Mouse (Mus musculus): Measurements from ENCODE around the gene Adgre1. TPM values are rescaled to one million over a fixed set of nuclear protein-coding genes. Genes with fewer than 3 reads are reported as not detected.
"Not testable (repeated sequence)": the region's sequence is repeated elsewhere in the genome, so short reads cannot be mapped to it uniquely, and the experiment has no call there.

Gene Adgre1
- total RNA-seq (2014; fragmentation: Nextera tagmentation) (not detected in 2 replicates), total RNA-seq (2017) (not detected in 2 replicates)

DNA sequence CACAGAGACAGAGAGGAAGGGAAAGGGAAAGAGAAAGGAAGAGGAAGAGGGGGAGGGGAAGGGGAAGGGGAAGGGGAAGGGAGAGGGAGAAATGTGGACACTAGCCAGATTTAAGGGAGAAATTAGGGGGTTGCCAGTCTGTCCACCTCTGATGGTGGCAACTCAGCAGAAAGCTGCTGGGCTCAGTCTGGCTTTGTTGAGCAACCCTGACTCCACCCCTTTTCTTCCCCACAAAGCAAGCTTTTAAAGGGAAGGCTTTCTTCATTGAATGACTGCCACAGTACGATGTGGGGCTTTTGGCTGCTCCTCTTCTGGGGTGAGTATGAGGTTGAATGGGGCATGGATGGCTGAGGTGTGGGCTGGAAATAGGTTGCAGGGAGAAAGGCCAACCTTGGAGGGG, at the start of gene Adgre1:
Gene Adgre1, plus strand, starts transcription at position 251 of the 400 bp plus-strand sequence.
- ATAC-seq (replicated peaks; ENCODE audit: low FRiP score, low TSS enrichment, poor library complexity, severe bottlenecking): no peak

GRCm38 (mm10) chr17:57311801-57312200, 46.7 kb upstream of the Adgre1 start:
- ATAC-seq (replicated peaks; ENCODE audit: low FRiP score, low TSS enrichment, poor library complexity, severe bottlenecking): peak; percentile 56

DNA sequence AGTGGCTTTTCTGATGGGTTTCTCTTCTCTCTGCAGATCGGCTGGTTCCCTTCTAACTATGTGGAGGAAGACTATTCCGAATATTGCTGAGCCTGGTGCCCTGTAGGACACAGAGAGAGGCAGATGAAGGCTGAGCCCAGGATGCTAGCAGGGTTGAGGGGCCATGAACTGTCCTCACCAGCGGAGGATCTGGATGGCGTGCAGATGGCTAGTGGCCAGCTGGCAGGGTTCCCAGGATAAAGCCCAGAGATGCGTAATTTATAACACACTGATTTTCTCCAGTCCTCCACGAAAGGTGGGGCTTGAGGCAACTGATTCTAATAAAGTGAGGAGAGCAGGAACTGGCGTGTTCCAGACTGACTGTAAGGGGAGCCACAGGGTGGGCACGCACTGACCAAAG, 30.9 kb upstream of the Adgre1 start:
- no peak for ATAC-seq (replicated peaks; ENCODE audit: low FRiP score, low TSS enrichment, poor library complexity, severe bottlenecking)

DNA sequence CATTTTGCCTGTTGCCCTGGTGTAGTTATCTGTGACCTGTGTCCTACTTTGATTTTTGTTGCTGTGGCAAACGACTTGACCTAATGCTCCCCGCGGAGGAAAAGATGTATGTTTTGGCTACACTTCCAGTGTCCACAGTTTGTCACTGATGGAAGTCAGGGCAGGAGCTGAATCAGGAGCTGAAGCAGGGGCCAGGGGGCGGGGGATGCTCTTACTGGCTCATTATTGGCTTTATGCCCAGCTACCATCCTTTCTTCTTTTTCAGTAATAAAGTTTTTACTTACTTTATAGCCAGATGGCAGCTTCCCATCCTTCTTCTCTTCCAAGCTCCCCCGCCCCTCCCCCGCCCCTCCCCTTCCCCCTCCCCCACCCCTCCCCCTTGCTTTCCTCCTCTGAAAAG, 29.5 kb upstream of the Adgre1 start:
- no peak for ATAC-seq (replicated peaks; ENCODE audit: low FRiP score, low TSS enrichment, poor library complexity, severe bottlenecking)

DNA sequence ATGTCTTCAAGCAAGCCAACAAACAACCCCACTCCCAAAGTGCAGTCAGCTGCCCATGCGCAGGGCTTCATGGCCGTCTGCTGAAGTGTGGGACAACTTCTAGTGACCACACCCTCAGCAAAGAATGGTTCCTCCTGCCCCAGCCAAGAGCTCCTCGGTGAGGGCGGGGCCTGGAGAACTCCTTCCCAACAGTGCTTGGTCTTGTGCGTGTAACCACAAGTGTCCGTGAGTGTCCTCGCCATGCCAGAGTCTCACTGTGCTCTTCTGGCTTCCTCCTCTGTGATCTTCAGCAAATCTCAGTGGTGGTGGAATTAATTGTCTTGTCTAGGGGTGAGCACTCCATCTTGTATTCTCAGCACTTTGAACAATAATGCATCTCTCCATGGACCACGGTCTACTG, 27.5 kb upstream of the Adgre1 start:
- ATAC-seq (replicated peaks; ENCODE audit: low FRiP score, low TSS enrichment, poor library complexity, severe bottlenecking): no peak

DNA sequence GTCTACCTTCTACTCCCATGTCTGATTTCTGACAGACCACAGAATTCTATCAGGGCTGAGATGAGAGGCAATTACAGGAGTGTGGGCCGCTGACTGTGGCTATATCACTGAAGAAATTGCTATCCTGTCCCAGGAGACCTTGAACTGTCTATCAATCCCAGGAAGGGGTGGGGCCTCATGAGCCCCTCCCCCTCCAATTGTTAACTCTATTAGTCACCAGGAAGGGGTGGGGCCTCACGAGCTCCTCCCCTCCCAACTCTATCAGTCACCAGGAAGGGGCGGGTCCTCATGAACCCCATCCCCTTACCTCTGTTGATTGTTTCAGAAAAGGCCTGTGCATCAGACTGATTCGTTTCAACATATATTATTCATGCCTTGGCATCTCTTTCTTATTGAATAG, 26.2 kb upstream of the Adgre1 start:
- ATAC-seq (replicated peaks; ENCODE audit: low FRiP score, low TSS enrichment, poor library complexity, severe bottlenecking): peak; percentile 25; the same call in 1 of the 2 replicates

GRCm38 (mm10) chr17:57334001-57334760, 24.3 kb upstream of the Adgre1 start:
- no peak for ATAC-seq (replicated peaks; ENCODE audit: low FRiP score, low TSS enrichment, poor library complexity, severe bottlenecking)

DNA sequence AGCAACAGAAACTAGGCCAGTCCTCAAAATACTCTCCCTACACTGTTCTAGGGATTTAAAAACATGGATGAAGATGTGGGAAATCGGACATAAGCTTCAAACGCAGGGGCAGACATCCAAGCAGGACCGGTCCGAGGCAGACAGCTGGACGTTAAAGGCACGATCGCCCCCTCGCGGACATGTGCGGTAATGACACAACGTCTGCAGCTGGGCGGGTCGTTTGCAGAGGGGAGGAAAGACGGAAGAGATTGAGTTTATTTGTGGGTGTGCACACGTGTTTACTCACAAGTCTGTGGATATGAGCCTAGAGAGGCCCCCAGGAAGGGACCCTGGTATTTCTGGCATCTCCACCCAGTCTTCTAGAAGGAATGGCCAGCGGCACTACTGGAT, 23.7 kb upstream of the Adgre1 start:
- ATAC-seq (replicated peaks; ENCODE audit: low FRiP score, low TSS enrichment, poor library complexity, severe bottlenecking): peak; percentile 66

- ATAC-seq (replicated peaks; ENCODE audit: low FRiP score, low TSS enrichment, poor library complexity, severe bottlenecking): not testable (repeated sequence)
Observed at GRCm38 (mm10) chr17:57335194-57335593, 23.3 kb upstream of the Adgre1 start.

DNA sequence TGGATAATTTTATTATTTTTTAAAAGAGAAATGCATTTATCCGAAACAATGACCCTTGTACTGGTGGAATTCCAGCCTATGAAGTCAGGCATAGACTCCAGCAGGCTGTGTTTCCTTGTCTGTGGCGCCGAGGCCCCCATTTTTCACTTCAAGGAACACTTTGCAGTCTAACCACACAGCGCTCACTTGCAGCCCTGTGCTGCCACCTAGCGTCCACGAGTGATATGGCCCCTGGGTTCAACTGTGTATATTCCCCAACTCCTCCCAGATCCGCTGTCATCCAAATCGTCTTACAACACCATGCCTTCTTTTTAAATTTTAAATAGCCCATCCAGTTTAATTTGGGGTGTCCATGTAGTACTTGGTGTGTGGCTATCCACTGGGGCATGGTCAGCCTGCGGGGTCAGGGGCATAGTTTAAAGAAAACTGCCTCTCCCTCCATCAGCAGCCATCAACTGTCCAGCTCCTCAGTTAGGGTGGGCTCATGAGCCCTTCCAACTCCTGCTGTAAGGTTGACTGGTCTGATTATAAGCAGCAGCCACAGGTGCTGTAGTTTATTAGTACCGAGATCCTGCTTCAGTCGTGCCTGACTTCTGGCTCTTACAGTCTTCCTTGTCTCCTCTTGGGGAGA, 22.7 kb upstream of the Adgre1 start:
- ATAC-seq (replicated peaks; ENCODE audit: low FRiP score, low TSS enrichment, poor library complexity, severe bottlenecking): peak; percentile 77

DNA sequence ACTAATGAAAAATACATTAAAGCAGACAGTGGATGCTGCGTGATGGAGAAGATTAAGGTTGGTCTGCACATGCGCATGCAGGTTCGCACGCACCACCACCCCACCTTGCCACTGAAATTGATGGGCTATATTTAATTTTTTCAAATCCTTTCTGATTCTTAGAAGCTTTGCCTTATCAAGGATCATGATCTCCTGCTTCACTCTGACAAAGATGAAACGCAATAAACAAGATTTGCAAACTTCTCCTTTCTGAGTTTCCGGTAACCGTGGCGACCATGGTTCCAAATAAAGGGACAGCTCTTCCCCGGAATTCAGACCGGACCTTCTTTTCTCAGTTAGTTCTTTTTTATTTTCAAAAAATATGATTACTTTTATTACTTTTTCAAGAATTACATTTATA, 20.5 kb upstream of the Adgre1 start:
- ATAC-seq (replicated peaks; ENCODE audit: low FRiP score, low TSS enrichment, poor library complexity, severe bottlenecking): no peak

DNA sequence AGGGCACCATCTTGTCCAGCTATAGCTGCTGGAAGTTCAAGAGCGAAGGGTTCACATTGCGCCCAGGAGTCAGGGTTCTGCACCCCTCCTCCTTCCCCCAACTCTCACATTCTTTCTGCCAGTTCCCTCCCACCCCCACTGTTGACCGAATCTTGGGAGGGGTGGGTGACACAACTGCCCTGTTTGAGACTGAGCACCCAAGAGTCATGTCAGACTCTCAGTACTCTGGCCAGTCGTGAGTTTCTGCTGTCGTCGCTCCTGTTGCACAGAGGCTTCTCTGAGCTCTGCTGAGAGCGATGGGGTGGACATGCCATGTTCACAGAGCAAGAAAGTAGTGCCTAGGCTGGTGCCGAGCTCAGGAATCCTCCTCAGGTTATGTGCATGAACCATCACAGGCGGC, 19.2 kb upstream of the Adgre1 start:
- no peak for ATAC-seq (replicated peaks; ENCODE audit: low FRiP score, low TSS enrichment, poor library complexity, severe bottlenecking)

DNA sequence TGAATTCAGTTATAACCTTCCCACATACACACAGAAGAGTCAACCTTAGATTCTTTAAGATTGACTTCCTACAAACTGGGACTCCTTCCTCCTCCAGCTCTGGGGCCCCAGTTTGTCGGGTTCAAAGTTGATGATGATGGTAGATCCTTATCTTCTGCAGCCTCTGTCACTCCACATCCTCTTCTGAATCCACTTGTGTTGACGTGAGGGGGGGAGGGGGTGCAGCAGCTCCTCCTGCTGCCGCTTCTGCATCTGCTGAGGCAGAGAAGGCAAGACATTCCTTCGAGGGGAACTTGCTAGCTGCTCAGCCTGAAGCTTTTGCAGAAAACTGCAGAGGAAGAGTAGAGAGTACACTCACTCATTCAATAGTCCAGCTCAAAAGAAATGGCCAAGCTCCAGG, 16.9 kb upstream of the Adgre1 start:
- ATAC-seq (replicated peaks; ENCODE audit: low FRiP score, low TSS enrichment, poor library complexity, severe bottlenecking): no peak

DNA sequence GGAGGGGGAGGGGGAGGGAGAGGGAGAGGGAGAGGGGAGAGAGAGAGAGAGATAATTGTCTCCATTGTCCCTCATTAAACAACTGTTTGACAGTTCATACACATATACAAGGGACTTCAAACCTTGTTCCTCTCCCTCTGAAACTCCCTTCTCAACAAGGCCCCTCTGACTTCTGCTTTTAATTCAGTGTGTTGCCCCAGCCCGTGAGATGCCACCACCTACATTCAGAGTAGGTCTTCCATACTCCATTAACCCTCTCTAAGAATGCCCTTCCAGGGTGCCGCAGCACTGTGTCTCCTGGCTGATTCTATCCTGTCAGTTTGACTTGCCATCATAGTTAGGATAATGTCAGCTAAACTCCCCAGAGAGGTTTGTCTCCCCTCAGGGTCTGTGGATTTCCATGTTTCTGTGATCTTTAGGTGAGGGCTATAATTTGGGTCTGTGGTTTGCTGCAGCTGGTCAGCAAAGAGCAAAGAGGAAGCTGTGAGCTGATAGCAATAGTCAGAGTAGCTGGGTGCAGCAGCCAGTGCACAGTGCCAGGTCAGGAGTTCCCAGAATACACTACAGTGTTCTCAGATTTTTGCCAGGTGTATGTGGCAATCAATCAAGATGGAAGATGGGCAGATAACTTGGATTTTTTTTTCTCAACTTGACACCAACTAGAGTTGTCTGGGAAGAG, 14.3 kb upstream of the Adgre1 start:
- no peak for ATAC-seq (replicated peaks; ENCODE audit: low FRiP score, low TSS enrichment, poor library complexity, severe bottlenecking)

DNA sequence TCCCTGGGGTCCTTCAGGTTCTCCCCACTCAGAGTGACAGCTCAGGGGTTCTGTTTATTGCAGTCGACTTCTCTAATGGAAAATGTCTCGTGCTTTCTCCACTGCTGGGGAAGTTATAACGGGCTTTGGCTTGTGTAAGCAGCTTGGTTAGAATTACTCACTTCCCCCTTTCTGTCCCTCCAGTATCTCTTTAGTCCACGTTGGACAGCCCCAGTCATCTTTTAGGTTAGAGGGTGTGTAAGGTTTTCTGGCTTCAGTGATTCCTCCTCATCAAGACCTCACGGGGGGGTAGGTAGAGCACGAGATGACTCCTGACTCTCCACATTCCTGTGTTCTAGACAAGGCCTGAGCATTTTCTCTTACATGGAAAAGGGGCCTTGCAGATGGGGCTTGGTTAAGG, 11.5 kb upstream of the Adgre1 start:
- no peak for ATAC-seq (replicated peaks; ENCODE audit: low FRiP score, low TSS enrichment, poor library complexity, severe bottlenecking)

DNA sequence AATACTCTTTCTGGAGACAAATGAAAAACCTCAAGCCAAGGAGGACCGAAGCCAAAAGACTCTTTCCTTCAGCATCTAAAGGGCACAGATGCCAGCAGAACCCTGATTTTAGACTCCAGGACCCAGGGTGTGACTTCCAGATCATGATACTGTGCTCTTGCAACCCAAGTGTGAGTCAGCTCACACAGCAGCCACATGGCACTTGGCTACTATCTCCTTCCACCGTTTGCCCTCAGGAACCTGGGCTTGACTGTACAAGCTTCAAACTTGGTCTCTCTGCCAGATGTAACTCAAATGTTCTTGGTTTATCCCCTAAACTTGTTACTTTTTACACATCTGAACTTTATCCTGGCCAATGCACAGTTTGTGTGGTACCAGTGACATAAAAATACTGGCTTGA, 10.7 kb upstream of the Adgre1 start:
- no peak for ATAC-seq (replicated peaks; ENCODE audit: low FRiP score, low TSS enrichment, poor library complexity, severe bottlenecking)

GRCm38 (mm10) chr17:57349067-57349466, 9.4 kb upstream of the Adgre1 start:
- no peak for ATAC-seq (replicated peaks; ENCODE audit: low FRiP score, low TSS enrichment, poor library complexity, severe bottlenecking)

DNA sequence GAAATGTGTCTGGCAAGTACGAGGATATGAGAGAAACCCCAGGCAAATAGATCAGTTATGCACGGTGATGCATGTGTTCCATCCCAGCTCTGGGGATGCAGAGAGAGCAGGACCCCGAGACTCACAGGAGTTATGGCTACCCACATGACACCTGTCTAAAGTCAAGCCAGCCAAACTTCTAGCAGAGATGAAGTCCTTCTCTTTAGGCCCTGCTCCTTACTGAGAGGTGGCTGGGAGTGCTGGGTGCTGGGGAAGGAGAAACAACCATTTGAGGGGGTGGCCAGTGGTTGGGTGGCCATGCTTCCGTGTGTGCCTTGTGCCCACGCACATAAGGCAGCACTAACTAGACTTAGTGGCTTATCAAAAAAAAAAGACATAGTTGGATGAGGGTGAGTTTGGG, 8.3 kb upstream of the Adgre1 start:
- no peak for ATAC-seq (replicated peaks; ENCODE audit: low FRiP score, low TSS enrichment, poor library complexity, severe bottlenecking)

GRCm38 (mm10) chr17:57351107-57351506, 7.4 kb upstream of the Adgre1 start:
- no peak for ATAC-seq (replicated peaks; ENCODE audit: low FRiP score, low TSS enrichment, poor library complexity, severe bottlenecking)

- no peak for ATAC-seq (replicated peaks; ENCODE audit: low FRiP score, low TSS enrichment, poor library complexity, severe bottlenecking)
Observed at GRCm38 (mm10) chr17:57359485-57360241, 1.2 kb downstream of the Adgre1 start.

Measured in megakaryocyte-erythroid progenitor cell, adult 5-6 weeks (primary cell).